Mouse (Mus musculus) urinary bladder, adult 18-20 months (tissue): ENCODE results near the gene Camta1.

Source experiments
- DNase-seq, 2 experiments: peaks; one replicate each; pipeline ENCODE4 v3.0.0; 2022; ENCODE audit warnings: low spot score in 2 of 2, mixed read lengths in 2 of 2

Gene Camta1

GRCm38 (mm10) chr4:151738875-151739274, 122.8 kb downstream of the Camta1 start:
- no peak for DNase-seq

DNA sequence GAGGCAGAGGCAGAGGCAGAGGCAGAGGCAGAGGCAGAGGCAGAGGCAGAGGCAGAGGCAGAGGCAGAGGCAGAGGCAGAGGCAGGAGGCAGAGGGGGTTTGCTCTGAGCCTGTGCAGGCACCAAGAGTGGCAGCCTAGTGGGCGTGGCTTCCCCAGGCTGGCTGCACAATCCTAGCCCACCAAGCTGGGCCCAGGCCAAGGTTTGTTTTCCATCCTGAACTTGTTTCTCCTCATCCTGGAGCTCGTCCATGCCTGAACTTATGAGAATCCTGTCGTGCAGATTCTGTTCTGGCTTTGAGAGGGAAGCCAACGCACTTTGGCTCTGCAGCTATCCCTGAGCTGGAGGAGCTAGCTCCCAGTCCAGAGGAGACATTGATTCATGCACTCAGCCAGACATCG, 123.4 kb downstream of the Camta1 start:
- no peak for DNase-seq

- DNase-seq: no peak
Measured at GRCm38 (mm10) chr4:151732668-151733067, 129.0 kb downstream of the Camta1 start.

DNA sequence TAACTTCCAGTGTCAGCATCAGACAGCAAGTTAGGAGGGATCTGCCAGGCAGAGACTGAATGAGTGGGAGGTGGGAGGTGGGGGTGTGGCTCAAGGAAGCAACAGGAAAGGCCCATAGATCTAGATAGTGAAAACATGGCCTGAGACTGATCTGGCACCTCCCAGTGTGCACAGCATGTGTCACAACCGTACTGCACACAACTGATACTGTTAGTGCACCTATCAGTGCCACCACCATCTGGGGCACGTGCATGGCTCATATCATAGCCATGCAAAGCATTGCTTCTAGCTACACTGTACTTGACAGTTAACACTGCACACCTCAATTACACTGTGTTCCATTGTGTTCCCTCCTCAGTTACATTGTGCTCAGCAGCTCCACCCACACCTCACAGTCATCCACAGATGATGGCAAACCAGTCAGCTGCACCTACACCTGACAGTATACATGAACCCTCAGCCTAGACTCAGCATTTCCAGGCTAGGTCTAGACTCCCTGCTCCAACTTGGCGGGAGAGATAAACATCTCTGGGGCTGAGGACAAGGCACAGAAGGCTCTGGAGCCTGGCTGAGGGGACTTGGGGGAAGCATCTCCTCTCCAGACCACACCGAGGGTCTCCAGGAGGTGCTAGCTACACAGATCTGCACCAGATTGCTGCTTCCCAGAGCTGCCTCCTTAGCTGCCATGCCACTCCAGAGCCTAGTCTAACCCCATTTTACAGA, 131.5 kb downstream of the Camta1 start:
- DNase-seq: no peak

- DNase-seq: no peak
Measured at GRCm38 (mm10) chr4:151729116-151729515, 132.6 kb downstream of the Camta1 start.

GRCm38 (mm10) chr4:151728391-151729065, 133.1 kb downstream of the Camta1 start:
- DNase-seq: no peak

DNA sequence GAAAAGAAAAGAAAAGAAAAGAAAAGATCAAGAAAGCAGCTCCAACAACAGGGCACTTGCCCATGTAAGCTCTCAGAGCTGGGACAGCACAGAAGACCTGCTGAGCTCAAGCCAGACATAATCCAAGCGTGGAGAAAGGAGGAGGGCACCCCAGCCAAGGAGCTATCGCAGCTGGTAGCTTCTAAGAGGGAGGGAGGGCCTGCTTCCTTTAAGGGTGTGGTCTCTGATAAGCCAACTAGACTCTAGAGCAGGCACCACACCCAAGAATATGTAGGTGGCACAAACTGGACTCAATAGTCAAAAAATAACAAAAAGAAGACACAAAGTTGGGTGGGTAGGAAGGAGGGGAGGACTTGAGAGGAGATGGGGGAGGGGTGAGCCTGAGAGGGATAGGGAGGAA, 135.3 kb downstream of the Camta1 start:
- no peak for DNase-seq

- DNase-seq: no peak
Measured at GRCm38 (mm10) chr4:151724897-151725296, 136.8 kb downstream of the Camta1 start.

- DNase-seq: no peak
Measured at GRCm38 (mm10) chr4:151720722-151721467, 140.8 kb downstream of the Camta1 start.

DNA sequence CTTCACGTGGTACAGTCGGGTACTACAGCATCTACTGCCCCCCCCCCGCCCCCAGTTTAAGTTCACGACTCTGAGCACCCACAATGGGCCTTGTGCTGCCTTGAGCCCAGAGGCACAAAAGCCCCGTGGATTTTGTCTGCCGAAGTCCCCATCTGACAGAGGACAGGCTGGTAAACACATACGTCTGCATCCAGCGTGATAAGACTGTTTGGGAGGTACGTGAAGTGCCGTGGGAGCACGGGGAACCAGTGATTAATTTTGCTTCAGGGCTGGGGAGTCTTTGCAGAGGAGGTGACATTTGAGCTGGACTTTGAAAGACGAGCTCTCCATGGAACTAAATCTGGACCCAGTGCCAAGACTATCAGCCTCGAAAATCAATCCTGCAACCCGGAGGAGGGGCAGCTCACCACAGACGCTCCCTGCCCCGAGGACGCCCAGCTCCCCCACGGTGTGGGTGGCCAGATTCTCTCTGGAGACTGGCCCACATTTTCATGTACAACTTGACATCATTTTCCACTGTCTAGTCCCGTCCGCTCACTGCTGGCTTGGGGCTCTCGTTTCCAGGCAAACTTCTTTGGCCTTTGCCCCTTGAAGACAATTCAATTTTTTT, 142.7 kb downstream of the Camta1 start:
- no peak for DNase-seq

- no peak for DNase-seq
Measured at GRCm38 (mm10) chr4:151717864-151718263, 143.8 kb downstream of the Camta1 start.

DNA sequence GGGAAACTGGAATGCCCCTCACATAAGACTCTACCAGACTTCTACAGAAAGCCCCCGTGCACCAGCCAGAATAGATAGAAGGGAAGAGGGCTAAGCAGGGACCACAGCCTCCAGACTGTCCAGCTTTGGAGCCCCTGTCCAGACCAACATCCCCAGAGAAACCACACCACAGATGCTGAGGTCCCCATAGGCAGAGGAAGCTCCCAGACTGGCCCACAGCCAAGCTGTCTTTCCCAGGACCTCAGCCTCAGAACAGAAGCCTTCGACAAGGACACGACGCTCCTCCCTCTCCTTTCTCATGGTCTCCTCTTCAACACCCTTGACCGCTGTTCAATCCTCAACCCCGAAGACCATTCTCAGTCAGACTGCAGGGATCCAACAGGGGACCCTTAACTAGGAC, 148.0 kb downstream of the Camta1 start:
- no peak for DNase-seq

- DNase-seq: no peak
Measured at GRCm38 (mm10) chr4:151711406-151711805, 150.3 kb downstream of the Camta1 start.

DNA sequence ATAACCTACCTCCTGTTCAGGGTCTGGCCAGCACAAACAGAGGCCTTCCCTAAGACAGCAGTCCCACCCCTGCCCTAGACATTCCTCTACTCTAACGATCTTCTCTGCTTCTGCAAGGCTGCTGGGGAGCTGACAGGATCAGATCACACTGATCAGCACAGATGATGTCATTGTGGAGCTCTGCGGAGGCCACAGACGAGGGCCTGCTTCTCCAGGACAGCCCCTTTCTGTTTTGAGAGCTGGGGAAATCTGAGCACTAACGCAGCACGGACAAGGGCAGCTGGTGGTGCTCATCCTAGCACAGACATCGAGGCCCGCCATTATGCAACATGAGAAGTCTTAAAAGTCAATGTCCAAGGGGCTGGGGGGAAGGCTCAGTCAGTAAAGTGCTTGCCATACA, 151.2 kb downstream of the Camta1 start:
- DNase-seq: no peak

GRCm38 (mm10) chr4:151709269-151709668, 152.4 kb downstream of the Camta1 start:
- DNase-seq: no peak

DNA sequence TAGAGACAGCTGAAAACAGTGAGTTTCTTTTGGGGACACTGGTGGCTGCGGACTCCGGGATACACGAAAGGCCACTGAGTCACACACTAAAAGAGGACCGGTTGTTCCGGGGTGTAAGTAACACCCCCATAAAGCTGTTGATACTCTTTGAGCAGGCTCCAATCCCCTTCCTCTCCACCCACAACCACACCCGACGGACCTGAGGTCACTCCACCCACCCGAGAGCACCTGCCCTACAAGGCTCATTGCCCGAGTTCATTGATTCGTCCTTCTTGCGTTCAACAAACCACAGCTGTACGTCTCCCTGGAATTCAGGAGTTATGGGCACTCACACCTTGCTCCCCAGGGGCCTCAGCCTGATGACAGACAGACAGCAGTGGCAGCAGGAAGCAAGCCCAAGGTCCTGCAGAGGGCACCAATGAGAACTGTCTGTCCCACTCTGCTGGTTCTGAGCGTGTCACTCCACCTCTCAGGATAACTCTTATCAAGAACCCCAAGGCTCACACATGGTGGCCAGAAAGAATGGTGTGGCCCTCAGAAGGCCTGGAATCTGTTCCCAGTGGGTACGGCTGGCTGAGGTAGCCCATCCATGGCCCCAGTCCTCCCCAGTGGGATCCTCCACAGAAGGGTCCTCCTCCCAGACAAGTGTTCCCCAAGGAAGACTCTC, 158.5 kb downstream of the Camta1 start:
- no peak for DNase-seq

DNA sequence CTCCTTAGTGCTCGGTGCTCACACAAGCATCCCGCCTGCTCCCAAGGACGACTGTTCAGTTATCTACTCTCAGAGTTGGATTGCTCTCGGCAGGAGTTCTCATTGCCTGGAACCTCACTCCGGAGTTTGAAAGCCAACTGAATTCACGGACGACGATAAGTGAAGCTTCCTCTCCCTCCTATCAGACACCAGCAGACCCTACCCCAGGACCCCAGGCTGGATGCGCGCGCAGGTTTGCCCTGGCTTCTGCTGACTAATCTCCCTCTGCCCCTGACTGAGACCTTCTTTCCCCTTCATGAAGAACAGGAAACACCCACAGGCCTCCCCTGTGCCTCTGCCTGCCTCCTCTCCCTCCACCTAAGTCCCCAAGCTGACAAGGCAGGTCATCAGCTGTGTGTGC, 159.2 kb downstream of the Camta1 start:
- no peak for DNase-seq

GRCm38 (mm10) chr4:151695984-151696383, 165.7 kb downstream of the Camta1 start:
- no peak for DNase-seq

DNA sequence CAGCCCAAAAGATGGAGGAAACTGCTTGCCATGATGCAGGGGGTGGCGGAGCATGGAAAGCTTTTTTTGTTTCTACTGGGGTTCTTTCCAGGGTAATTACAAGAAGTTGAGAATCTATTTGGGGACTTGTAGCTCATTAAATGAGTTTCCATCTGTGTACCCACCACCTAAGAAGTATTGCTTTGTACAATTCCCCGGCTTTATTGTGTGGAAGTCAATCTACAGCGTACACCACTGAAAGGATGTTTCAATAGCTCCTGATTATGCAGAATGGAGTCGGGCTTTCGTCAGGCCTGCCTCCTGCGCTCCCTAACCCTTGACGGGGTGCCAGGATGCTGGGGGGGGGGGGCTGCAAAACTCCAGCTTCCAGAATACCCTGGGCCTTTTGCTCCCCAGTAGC, 167.1 kb downstream of the Camta1 start:
- DNase-seq: no peak

DNA sequence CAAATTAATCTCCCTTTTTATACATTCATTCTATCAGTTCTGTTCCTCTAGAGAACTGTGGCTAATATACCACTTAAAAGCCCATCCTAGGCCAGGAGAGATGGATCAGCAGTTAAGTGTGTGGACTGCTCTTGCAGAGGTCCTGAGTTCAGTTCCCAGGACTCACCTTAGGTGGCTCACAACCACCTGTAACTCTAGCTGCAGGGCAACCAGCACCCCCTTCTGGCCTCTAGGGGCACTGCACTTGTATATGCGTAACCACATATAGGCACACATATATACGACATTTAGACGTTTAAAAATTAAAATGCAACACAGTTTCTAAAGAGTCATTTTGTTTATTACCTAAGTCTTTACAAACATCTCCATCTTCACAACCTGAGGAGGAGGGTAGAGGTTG, 167.6 kb downstream of the Camta1 start:
- no peak for DNase-seq

GRCm38 (mm10) chr4:151690041-151690440, 171.6 kb downstream of the Camta1 start:
- no peak for DNase-seq

GRCm38 (mm10) chr4:151688206-151688605, 173.5 kb downstream of the Camta1 start:
- DNase-seq: no peak
